ENCODE assay signal across 8 mouse cellular contexts in genomic region chr5:24602751-24603343, GRCm38 (mm10). TPM values are rescaled to one million over a fixed set of nuclear protein-coding genes. Genes with fewer than 3 reads are reported as not detected.
A peak's percentile ranks its signal among the peaks of the same experiment; 100 is the strongest.
DNase-seq lines count a peak whose midpoint lies in the region; ATAC-seq and TF ChIP-seq lines count a peak whose summit lies in the region.

No protein-coding gene starts in this region.

- peaks cover 8% of the 10 kb centered on the region for H3K4me1 ChIP-seq in cortical plate, adult 2 months (ENCODE audit: control insufficient read depth, insufficient read depth, low read length)
- peaks cover 58% of the 10 kb centered on the region for H3K4me1 ChIP-seq in intestine, embryonic 16.5 days (ENCODE audit: control insufficient read depth, insufficient read depth, low read length)
- H3K4me1 ChIP-seq in liver, embryonic 16.5 days (ENCODE audit: control insufficient read depth, low read depth, low read length) = peaks cover 7% of the 10 kb centered on the region
- H3K4me1 ChIP-seq in olfactory bulb, adult 2 months (ENCODE audit: control insufficient read depth, insufficient read depth, low read length) = peaks cover 64% of the 10 kb centered on the region

- H3K27me3 ChIP-seq in intestine, embryonic 16.5 days (replicated peaks; ENCODE audit: control insufficient read depth, insufficient read depth, low read length) = peaks cover 15% of the 10 kb centered on the region
- H3K27me3 ChIP-seq in liver, embryonic 16.5 days (ENCODE audit: control insufficient read depth, insufficient read depth, low read depth, low read length) = peaks cover 87% of the 10 kb centered on the region

- peak overlapping the region; percentile 96 for H3K4me2 ChIP-seq in intestine, embryonic 16.5 days (ENCODE audit: low read depth, low read length)
- peak overlapping the region; percentile 75 for H3K4me2 ChIP-seq in liver, embryonic 16.5 days (ENCODE audit: low read depth, low read length)

- peak; percentile 60 to 71 for DNase-seq in right cerebral cortex, postnatal 10 days (ENCODE audit: low spot score in 2 of 2)
- no peak for DNase-seq in right cerebral cortex, postnatal 14 days
- DNase-seq in T-cell, adult 2 months (ENCODE audit: low spot score) = no peak

- H3K36me3 ChIP-seq in intestine, embryonic 16.5 days (ENCODE audit: control insufficient read depth, insufficient read depth, low read length) = no peaks in the 10 kb centered on the region
- no peaks in the 10 kb centered on the region for H3K36me3 ChIP-seq in liver, embryonic 16.5 days (ENCODE audit: control insufficient read depth, insufficient read depth)

- H3K4me3 ChIP-seq in cortical plate, adult 2 months (ENCODE audit: insufficient read depth, low read length) = peak overlapping the region; percentile 35
- H3K4me3 ChIP-seq in intestine, embryonic 16.5 days (ENCODE audit: low read length) = peak overlapping the region; percentile 69
- H3K4me3 ChIP-seq in liver, embryonic 16.5 days (ENCODE audit: low read depth, low read length) = peak overlapping the region; percentile 52
- peak overlapping the region; percentile 54 for H3K4me3 ChIP-seq in olfactory bulb, adult 2 months (ENCODE audit: insufficient read depth, low read depth, low read length)

- no peaks in the 10 kb centered on the region for H3K9me3 ChIP-seq in intestine, embryonic 16.5 days (ENCODE audit: control insufficient read depth, low read length)
- no peaks in the 10 kb centered on the region for H3K9me3 ChIP-seq in liver, embryonic 16.5 days (replicated peaks; ENCODE audit: control insufficient read depth, low read length)

- peak overlapping the region; percentile 85 for H3K9ac ChIP-seq in intestine, embryonic 16.5 days (ENCODE audit: low read depth, low read length)
- H3K9ac ChIP-seq in liver, embryonic 16.5 days (ENCODE audit: low read depth, low read length) = no peak overlapping the region

- 2% methylated on average over 16 of the region's 16 CpGs for WGBS in intestine, embryonic 16.5 days
- WGBS in liver, embryonic 16.5 days (ENCODE audit: insufficient replicate concordance) = 3% methylated on average over 16 of the region's 16 CpGs
- WGBS in olfactory bulb, adult 2 months = 6% methylated on average over 16 of the region's 16 CpGs

- peak overlapping the region; percentile 57 for H3K27ac ChIP-seq in cortical plate, adult 2 months (ENCODE audit: insufficient read depth, low read length)
- peak overlapping the region; percentile 98 for H3K27ac ChIP-seq in intestine, embryonic 16.5 days (ENCODE audit: low read length)
- no peak overlapping the region for H3K27ac ChIP-seq in liver, embryonic 16.5 days (ENCODE audit: low read length)
- H3K27ac ChIP-seq in olfactory bulb, adult 2 months (ENCODE audit: insufficient read depth, low read depth, low read length) = peak overlapping the region; percentile 91

- no peak for TF ChIP-seq CTCF in cortical plate, adult 2 months (IDR thresholded peaks at IDR 0.05; ENCODE audit: extremely low read depth, insufficient read depth, low read length)
- TF ChIP-seq CTCF in olfactory bulb, adult 2 months (IDR thresholded peaks at IDR 0.05; ENCODE audit: insufficient read depth, low read depth, low read length) = no peak

- peak; percentile 17; the same call in 1 of the 2 replicates for ATAC-seq in granulocyte monocyte progenitor cell, adult 5-6 weeks (replicated peaks; ENCODE audit: poor library complexity, severe bottlenecking)
- ATAC-seq in intestine, embryonic 16.5 days = peak; percentile 73
- ATAC-seq in liver, embryonic 16.5 days (ENCODE audit: low read depth) = peak; percentile 66

- TF ChIP-seq POLR2A in cortical plate, adult 2 months (IDR thresholded peaks at IDR 0.05; ENCODE audit: extremely low read depth, insufficient read depth, low read length) = peak; percentile 62; the same call in 1 of the 2 replicates
- TF ChIP-seq POLR2A in olfactory bulb, adult 2 months (IDR thresholded peaks at IDR 0.05; ENCODE audit: insufficient read depth, low read depth, low read length) = peak; percentile 34; the same call in 1 of the 2 replicates

RNA-seq across cellular contexts. Expression of gene Chpf2, which starts 16.3 kb away (rescaled TPM):
- polyA plus RNA-seq in cortical plate, adult 2 months (2012; rRNA removed) = 55.1 and 62.2 TPM in 2 replicates
- 17.8 and 17.9 TPM in 2 replicates for total RNA-seq in granulocyte monocyte progenitor cell, adult 5-6 weeks (2014; fragmentation: Nextera tagmentation)
- 10.4 and 29.2 TPM in 2 replicates for total RNA-seq in granulocyte monocyte progenitor cell, adult 5-6 weeks (2017)
- 16.3 and 18.0 TPM in 2 replicates for polyA plus RNA-seq in intestine, embryonic 16.5 days (2015; fragmentation: Nextera tagmentation; extraction: Ambion mirVana)
- polyA plus RNA-seq in liver, embryonic 16.5 days (2015; fragmentation: Nextera tagmentation; extraction: Ambion mirVana) = 10.7 and 11.3 TPM in 2 replicates
- not detected in 2 replicates for polyA plus RNA-seq in olfactory bulb, adult 2 months (2012; ENCODE audit: insufficient read depth, insufficient read length, low replicate concordance, missing spikeins)

RNA-seq across cellular contexts. Expression of gene Smarcd3, which starts 21.4 kb away (rescaled TPM):
- 97.8 and 97.9 TPM in 2 replicates for polyA plus RNA-seq in cortical plate, adult 2 months (2012; rRNA removed)
- total RNA-seq in granulocyte monocyte progenitor cell, adult 5-6 weeks (2014; fragmentation: Nextera tagmentation) = not detected in 2 replicates
- 0.05 and 0.34 TPM in 2 replicates for total RNA-seq in granulocyte monocyte progenitor cell, adult 5-6 weeks (2017)
- polyA plus RNA-seq in intestine, embryonic 16.5 days (2015; fragmentation: Nextera tagmentation; extraction: Ambion mirVana) = 9.5 and 10.0 TPM in 2 replicates
- polyA plus RNA-seq in liver, embryonic 16.5 days (2015; fragmentation: Nextera tagmentation; extraction: Ambion mirVana) = 0.55 and 1.3 TPM in 2 replicates
- not detected in 2 replicates for polyA plus RNA-seq in olfactory bulb, adult 2 months (2012; ENCODE audit: insufficient read depth, insufficient read length, low replicate concordance, missing spikeins)

RNA-seq across cellular contexts. Expression of gene Abcf2, which starts 25.6 kb away (rescaled TPM):
- 83.6 and 87.1 TPM in 2 replicates for polyA plus RNA-seq in cortical plate, adult 2 months (2012; rRNA removed)
- 51.6 and 74.3 TPM in 2 replicates for total RNA-seq in granulocyte monocyte progenitor cell, adult 5-6 weeks (2014; fragmentation: Nextera tagmentation)
- 98.3 and 98.8 TPM in 2 replicates for total RNA-seq in granulocyte monocyte progenitor cell, adult 5-6 weeks (2017)
- polyA plus RNA-seq in intestine, embryonic 16.5 days (2015; fragmentation: Nextera tagmentation; extraction: Ambion mirVana) = 75.0 and 82.7 TPM in 2 replicates
- polyA plus RNA-seq in liver, embryonic 16.5 days (2015; fragmentation: Nextera tagmentation; extraction: Ambion mirVana) = 36.2 and 36.9 TPM in 2 replicates
- polyA plus RNA-seq in olfactory bulb, adult 2 months (2012; ENCODE audit: insufficient read depth, insufficient read length, low replicate concordance, missing spikeins) = not detected in 2 replicates

RNA-seq across cellular contexts. Expression of gene 4931409K22Rik, which starts 46.2 kb away (rescaled TPM):
- polyA plus RNA-seq in cortical plate, adult 2 months (2012; rRNA removed) = 0.04 and 0.11 TPM in 2 replicates
- total RNA-seq in granulocyte monocyte progenitor cell, adult 5-6 weeks (2014; fragmentation: Nextera tagmentation) = not detected in 2 replicates
- not detected in 2 replicates for total RNA-seq in granulocyte monocyte progenitor cell, adult 5-6 weeks (2017)
- polyA plus RNA-seq in intestine, embryonic 16.5 days (2015; fragmentation: Nextera tagmentation; extraction: Ambion mirVana) = not detected in 2 replicates
- polyA plus RNA-seq in liver, embryonic 16.5 days (2015; fragmentation: Nextera tagmentation; extraction: Ambion mirVana) = not detected in 2 replicates
- polyA plus RNA-seq in olfactory bulb, adult 2 months (2012; ENCODE audit: insufficient read depth, insufficient read length, low replicate concordance, missing spikeins) = not detected in 2 replicates

Comparison
In these comparisons a context has a peak if more than half of its experiments do, and no peak if none do; other contexts are left out.
1. DNase-seq: peak in right cerebral cortex, postnatal 10 days (2 of 2); none in right cerebral cortex, postnatal 14 days (single experiment) and T-cell, adult 2 months (single experiment).
2. ATAC-seq: peak in every context shown above with its lines; median percentile 73 in intestine, embryonic 16.5 days; 66 in liver, embryonic 16.5 days; 17 in granulocyte monocyte progenitor cell, adult 5-6 weeks.
3. RNA of gene Chpf2, which starts 16.3 kb away (polyA plus RNA-seq): 55.1 to 62.2 TPM in cortical plate, adult 2 months, 16.3 to 18.0 TPM in intestine, embryonic 16.5 days and 10.7 to 11.3 TPM in liver, embryonic 16.5 days; not detected in olfactory bulb, adult 2 months; every median in the first group is over 10 times any median in the second.
4. Peak in every context shown above with its lines, with median percentiles within 50 percentile points of each other: H3K4me3 ChIP-seq.